Mouse (Mus musculus): ENCODE results near the gene Eid3. TPM values are rescaled to one million over a fixed set of nuclear protein-coding genes. Genes with fewer than 3 reads are reported as not detected.
A peak's percentile ranks its signal among the peaks of the same experiment; 100 is the strongest.

The Eid3 gene
- polyA plus RNA-seq, 1 experiment: 0.34 TPM

GRCm38 (mm10) chr10:82875446-82875845 is 9.0 kb downstream of the Eid3 start:
- Histone ChIP-seq H3K27me3 (ENCODE audit: control insufficient read depth, insufficient read depth, low read length) (no peaks in the 10 kb centered on the region), H3K36me3 (ENCODE audit: control insufficient read depth, insufficient read depth, low read length) (peaks cover 23% of the 10 kb centered on the region), H3K4me1 (ENCODE audit: control insufficient read depth, insufficient read depth, insufficient read length) (no peaks in the 10 kb centered on the region), H3K27ac (ENCODE audit: insufficient read depth, low read length) (no peak overlapping the region), H3K4me3 (ENCODE audit: extremely low read depth, insufficient read depth, insufficient read length) (no peak overlapping the region)
- 94% methylated on average over 10 of the region's 10 CpGs for WGBS
- no peak for DNase-seq (ENCODE audit: low read depth in 1 of 2, low spot score in 2 of 2)
- no peak for TF ChIP-seq CTCF (IDR thresholded peaks at IDR 0.05; ENCODE audit: extremely low read depth, insufficient read depth, insufficient read length, insufficient replicate concordance)
- no peak for TF ChIP-seq POLR2A (IDR thresholded peaks at IDR 0.05; ENCODE audit: low read depth, low read length)

- Histone ChIP-seq H3K27me3 (ENCODE audit: control insufficient read depth, insufficient read depth, low read length) (no peaks in the 10 kb centered on the region), H3K4me1 (ENCODE audit: control insufficient read depth, insufficient read depth, insufficient read length) (no peaks in the 10 kb centered on the region), H3K4me3 (ENCODE audit: extremely low read depth, insufficient read depth, insufficient read length) (no peak overlapping the region), H3K36me3 (ENCODE audit: control insufficient read depth, insufficient read depth, low read length) (peaks cover 26% of the 10 kb centered on the region), H3K27ac (ENCODE audit: insufficient read depth, low read length) (no peak overlapping the region)
- WGBS: 83% methylated on average over 16 of the region's 16 CpGs
- DNase-seq (ENCODE audit: low read depth in 1 of 2, low spot score in 2 of 2): peak in 1 of 2 experiments; percentile 43
- TF ChIP-seq CTCF (IDR thresholded peaks at IDR 0.05; ENCODE audit: extremely low read depth, insufficient read depth, insufficient read length, insufficient replicate concordance): peak; percentile 24; the same call in 1 of the 2 replicates
- TF ChIP-seq POLR2A (IDR thresholded peaks at IDR 0.05; ENCODE audit: low read depth, low read length): no peak
These were observed 9.8 kb downstream of the Eid3 start for GRCm38 (mm10) chr10:82876076-82876796.

- H3K4me3 ChIP-seq (ENCODE audit: extremely low read depth, insufficient read depth, insufficient read length): no peak overlapping the region
- H3K27ac ChIP-seq (ENCODE audit: insufficient read depth, low read length): 0 out of 2 replicates have a peak overlapping the region, but pooled peaks have one; percentile 42
- peak in 1 of 2 experiments; percentile 55 for DNase-seq (ENCODE audit: low read depth in 1 of 2, low spot score in 2 of 2)
- WGBS: 43% methylated on average over 6 of the region's 6 CpGs
- TF ChIP-seq POLR2A (IDR thresholded peaks at IDR 0.05; ENCODE audit: low read depth, low read length): no peak
- no peak for TF ChIP-seq CTCF (IDR thresholded peaks at IDR 0.05; ENCODE audit: extremely low read depth, insufficient read depth, insufficient read length, insufficient replicate concordance)
- H3K36me3 ChIP-seq (ENCODE audit: control insufficient read depth, insufficient read depth, low read length): peaks cover 25% of the 10 kb centered on the region
- peaks cover 26% of the 10 kb centered on the region for H3K4me1 ChIP-seq (ENCODE audit: control insufficient read depth, insufficient read depth, insufficient read length)
- H3K27me3 ChIP-seq (ENCODE audit: control insufficient read depth, insufficient read depth, low read length): no peaks in the 10 kb centered on the region
These were observed 20.9 kb downstream of the Eid3 start for GRCm38 (mm10) chr10:82887354-82887753.

- Histone ChIP-seq H3K4me1 (ENCODE audit: control insufficient read depth, insufficient read depth, insufficient read length) (peaks cover 37% of the 10 kb centered on the region), H3K4me3 (ENCODE audit: extremely low read depth, insufficient read depth, insufficient read length) (no peak overlapping the region), H3K27me3 (ENCODE audit: control insufficient read depth, insufficient read depth, low read length) (no peaks in the 10 kb centered on the region), H3K27ac (ENCODE audit: insufficient read depth, low read length) (no peak overlapping the region), H3K36me3 (ENCODE audit: control insufficient read depth, insufficient read depth, low read length) (peaks cover 17% of the 10 kb centered on the region)
- DNase-seq (ENCODE audit: low read depth in 1 of 2, low spot score in 2 of 2): no peak
- TF ChIP-seq POLR2A (IDR thresholded peaks at IDR 0.05; ENCODE audit: low read depth, low read length): no peak
- no peak for TF ChIP-seq CTCF (IDR thresholded peaks at IDR 0.05; ENCODE audit: extremely low read depth, insufficient read depth, insufficient read length, insufficient replicate concordance)
- 74% methylated on average over 8 of the region's 8 CpGs for WGBS
These were observed 22.1 kb downstream of the Eid3 start for GRCm38 (mm10) chr10:82888576-82888975.

GRCm38 (mm10) chr10:82889447-82889973 is 23.1 kb downstream of the Eid3 start:
- no peak for DNase-seq (ENCODE audit: low read depth in 1 of 2, low spot score in 2 of 2)
- Histone ChIP-seq H3K36me3 (ENCODE audit: control insufficient read depth, insufficient read depth, low read length) (peaks cover 14% of the 10 kb centered on the region), H3K27ac (ENCODE audit: insufficient read depth, low read length) (peak overlapping the region; percentile 84; the same call in 1 of the 2 replicates), H3K27me3 (ENCODE audit: control insufficient read depth, insufficient read depth, low read length) (no peaks in the 10 kb centered on the region), H3K4me1 (ENCODE audit: control insufficient read depth, insufficient read depth, insufficient read length) (peaks cover 44% of the 10 kb centered on the region), H3K4me3 (ENCODE audit: extremely low read depth, insufficient read depth, insufficient read length) (no peak overlapping the region)
- no peak for TF ChIP-seq POLR2A (IDR thresholded peaks at IDR 0.05; ENCODE audit: low read depth, low read length)
- no peak for TF ChIP-seq CTCF (IDR thresholded peaks at IDR 0.05; ENCODE audit: extremely low read depth, insufficient read depth, insufficient read length, insufficient replicate concordance)
- WGBS: 28% methylated on average over 9 of the region's 9 CpGs

- 13% methylated on average over 2 of the region's 2 CpGs for WGBS
- TF ChIP-seq POLR2A (IDR thresholded peaks at IDR 0.05; ENCODE audit: low read depth, low read length) (no peak), CTCF (IDR thresholded peaks at IDR 0.05; ENCODE audit: extremely low read depth, insufficient read depth, insufficient read length, insufficient replicate concordance) (no peak)
These were observed 24.5 kb downstream of the Eid3 start for GRCm38 (mm10) chr10:82890936-82891335.

GRCm38 (mm10) chr10:82891427-82891826 is 25.0 kb downstream of the Eid3 start:
- no peak for DNase-seq (ENCODE audit: low read depth in 1 of 2, low spot score in 2 of 2)
- peaks cover 10% of the 10 kb centered on the region for H3K36me3 ChIP-seq (ENCODE audit: control insufficient read depth, insufficient read depth, low read length)
- no peaks in the 10 kb centered on the region for H3K27me3 ChIP-seq (ENCODE audit: control insufficient read depth, insufficient read depth, low read length)
- no peak overlapping the region for H3K4me3 ChIP-seq (ENCODE audit: extremely low read depth, insufficient read depth, insufficient read length)
- H3K27ac ChIP-seq (ENCODE audit: insufficient read depth, low read length): peak overlapping the region; percentile 84
- 56% methylated on average over 7 of the region's 7 CpGs for WGBS
- TF ChIP-seq POLR2A (IDR thresholded peaks at IDR 0.05; ENCODE audit: low read depth, low read length): no peak
- no peak for TF ChIP-seq CTCF (IDR thresholded peaks at IDR 0.05; ENCODE audit: extremely low read depth, insufficient read depth, insufficient read length, insufficient replicate concordance)
- peaks cover 44% of the 10 kb centered on the region for H3K4me1 ChIP-seq (ENCODE audit: control insufficient read depth, insufficient read depth, insufficient read length)

More at GRCm38 (mm10) chr10:82890936-82891335, 24.5 kb downstream of the Eid3 start:
- H3K36me3 ChIP-seq (ENCODE audit: control insufficient read depth, insufficient read depth, low read length): peaks cover 8% of the 10 kb centered on the region
- no peaks in the 10 kb centered on the region for H3K27me3 ChIP-seq (ENCODE audit: control insufficient read depth, insufficient read depth, low read length)
- H3K4me1 ChIP-seq (ENCODE audit: control insufficient read depth, insufficient read depth, insufficient read length): peaks cover 44% of the 10 kb centered on the region
- DNase-seq (ENCODE audit: low read depth in 1 of 2, low spot score in 2 of 2): no peak
- peak overlapping the region; percentile 84 for H3K27ac ChIP-seq (ENCODE audit: insufficient read depth, low read length)
- H3K4me3 ChIP-seq (ENCODE audit: extremely low read depth, insufficient read depth, insufficient read length): no peak overlapping the region
